Mouse (Mus musculus) limb, embryonic 10.5 days (tissue): ENCODE data around the gene Bri3bp. TPM values are rescaled to one million over a fixed set of nuclear protein-coding genes. Genes with fewer than 3 reads are reported as not detected.
"Not testable (repeated sequence)": the region's sequence is repeated elsewhere in the genome, so short reads cannot be mapped to it uniquely, and the experiment has no call there.

Experiments used
- DNase-seq: peaks from one replicate; pipeline ENCODE4 v3.0.0-alpha.2; 2017; ENCODE audit warnings: low spot score
- H3K27ac ChIP-seq: fragments of 300-500 bp; sonication (generic); 2 replicates; pipeline ENCODE4 v1.5.1; 2016; ENCODE audit warnings: mild to moderate bottlenecking
- H3K27me3 ChIP-seq: fragments of 300-500 bp; sonication (generic); 2 replicates; pipeline ENCODE4 v1.6.1; 2016; ENCODE audit warnings: low read depth, mild to moderate bottlenecking; ENCODE audit not compliant: poor library complexity, severe bottlenecking
- H3K36me3 ChIP-seq: fragments of 300-500 bp; sonication (generic); 2 replicates; pipeline ENCODE4 v1.6.1; 2016; ENCODE audit warnings: mild to moderate bottlenecking, moderate library complexity
- H3K4me1 ChIP-seq: fragments of 300-500 bp; sonication (generic); 2 replicates; pipeline ENCODE4 v1.6.1; 2016
- H3K4me3 ChIP-seq: fragments of 300-500 bp; sonication (generic); 2 replicates; pipeline ENCODE4 v1.5.1; 2016; ENCODE audit warnings: mild to moderate bottlenecking, moderate library complexity
- H3K9me3 ChIP-seq: fragments of 300-500 bp; sonication (generic); replicated peaks from 2 replicates; pipeline ENCODE4 v1.6.1; 2016; ENCODE audit warnings: mild to moderate bottlenecking
- WGBS: fragments of 180-500 bp; shearing (Covaris S2); methylation state at CpG from one replicate; pipeline ENCODE4 v1.1.7; 2016; 5-methylcytosine and 5-hydroxymethylcytosine counted together
- polyA plus RNA-seq: library from polyadenylated mRNA; unstranded; fragments of >200 nt; fragmentation: Nextera tagmentation; extraction: Ambion mirVana; gene quantifications from 2 replicates; pipeline ENCODE4 v1.2.1, GENCODE M21; 2016

The Bri3bp gene
- polyA plus RNA-seq, 1 experiment from 2014 or later, result 52.1 TPM

DNA sequence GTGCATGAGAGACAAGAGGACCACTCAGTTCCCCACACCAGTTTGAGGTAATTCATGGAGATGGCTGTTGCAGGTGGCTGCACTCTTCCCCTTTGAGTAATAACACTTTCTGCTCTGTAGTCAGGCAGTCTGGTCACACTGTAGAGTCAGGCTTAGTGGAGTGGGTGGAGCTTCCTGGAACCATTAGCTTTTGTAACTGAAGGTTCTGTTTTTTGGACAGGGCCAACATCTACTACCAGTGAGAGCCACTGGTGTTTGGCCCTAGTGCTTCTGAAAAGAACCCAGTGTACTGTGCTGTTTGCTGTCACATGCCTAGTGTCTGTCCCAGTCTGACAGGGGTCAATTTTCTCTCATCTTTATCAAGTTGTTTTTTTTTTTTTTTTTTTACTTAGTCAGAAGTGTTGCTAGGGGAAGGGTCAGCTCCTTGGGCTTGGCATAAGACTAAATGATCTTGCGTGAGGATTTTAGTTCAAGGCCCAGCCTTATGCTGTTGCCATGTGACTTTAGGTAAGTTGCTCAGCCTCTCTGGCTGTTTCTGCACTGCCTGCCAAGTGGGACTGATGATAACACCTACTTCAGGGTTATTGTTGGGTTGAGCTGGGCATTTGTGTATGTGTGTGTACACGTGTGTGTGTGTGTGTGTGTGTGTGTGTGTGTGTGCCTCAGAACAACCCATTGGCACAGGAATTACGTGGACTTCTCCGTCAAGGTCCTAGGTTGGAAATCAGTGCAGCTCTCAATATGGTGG, 43.8 kb downstream of the Bri3bp start:
- no peak for DNase-seq
- H3K36me3 ChIP-seq, result peaks cover 83% of the 10 kb centered on the region
- peaks cover 2% of the 10 kb centered on the region; the same call in 1 of the 2 replicates for H3K4me1 ChIP-seq
- no peak overlapping the region for H3K27ac ChIP-seq
- no peak overlapping the region for H3K4me3 ChIP-seq
- 90% methylated on average over 4 of the region's 4 CpGs for WGBS
- H3K27me3 ChIP-seq, result no peaks in the 10 kb centered on the region
- H3K9me3 ChIP-seq, result no peaks in the 10 kb centered on the region

GRCm38 (mm10) chr5:125486088-125486487, 44.7 kb downstream of the Bri3bp start:
- H3K27ac ChIP-seq, result no peak overlapping the region
- WGBS, result 100% methylated on average over 1 of the region's 1 CpGs
- H3K9me3 ChIP-seq, result no peaks in the 10 kb centered on the region
- H3K4me3 ChIP-seq, result no peak overlapping the region
- DNase-seq, result no peak
- H3K27me3 ChIP-seq, result no peaks in the 10 kb centered on the region
- H3K4me1 ChIP-seq, result no peaks in the 10 kb centered on the region
- H3K36me3 ChIP-seq, result peaks cover 84% of the 10 kb centered on the region

GRCm38 (mm10) chr5:125487375-125488115, 46.2 kb downstream of the Bri3bp start:
- H3K9me3 ChIP-seq, result no peaks in the 10 kb centered on the region
- H3K27me3 ChIP-seq, result no peaks in the 10 kb centered on the region
- DNase-seq, result no peak
- H3K27ac ChIP-seq, result no peak overlapping the region
- H3K36me3 ChIP-seq, result peaks cover 82% of the 10 kb centered on the region
- no peak overlapping the region for H3K4me3 ChIP-seq
- 84% methylated on average over 11 of the region's 11 CpGs for WGBS
- no peaks in the 10 kb centered on the region for H3K4me1 ChIP-seq

DNA sequence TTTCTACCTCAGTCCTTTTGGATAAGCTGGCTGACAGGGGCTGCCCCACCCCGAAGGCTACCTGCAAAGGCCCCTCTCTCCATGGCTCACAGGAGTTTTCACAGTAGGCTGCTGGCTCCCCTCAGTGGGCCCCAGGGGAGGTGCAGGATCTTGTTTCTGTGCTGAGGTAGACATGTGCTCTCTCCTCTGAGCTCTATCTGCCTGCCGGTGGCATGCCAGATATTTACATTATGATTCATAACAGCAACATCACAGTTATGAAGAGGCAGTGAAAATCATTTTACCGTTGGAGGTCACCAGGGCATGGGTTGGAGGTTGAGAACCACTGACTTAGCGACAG, 46.7 kb downstream of the Bri3bp start:
- no peak overlapping the region for H3K27ac ChIP-seq
- DNase-seq, result no peak
- H3K36me3 ChIP-seq, result peaks cover 82% of the 10 kb centered on the region

DNA sequence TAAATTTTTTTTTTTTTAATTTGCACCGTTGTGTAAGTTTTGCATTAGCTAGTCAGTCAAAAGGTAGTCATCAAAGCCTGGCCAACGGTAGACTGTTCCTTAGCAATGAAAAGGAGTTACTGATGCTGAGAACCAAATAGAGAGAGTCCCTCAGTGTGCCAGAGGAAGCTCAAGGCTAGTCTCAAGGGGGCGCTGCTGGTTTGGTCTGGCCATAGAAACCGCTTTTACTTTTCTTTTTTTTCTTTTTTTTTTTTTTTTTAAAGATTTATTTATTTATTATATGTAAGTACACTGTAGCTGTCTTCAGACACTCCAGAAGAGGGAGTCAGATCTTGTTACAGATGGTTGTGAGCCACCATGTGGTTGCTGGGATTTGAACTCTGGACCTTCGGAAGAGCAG, 47.6 kb downstream of the Bri3bp start:
- DNase-seq, H3K9me3 ChIP-seq, H3K27ac ChIP-seq, H3K27me3 ChIP-seq, H3K4me3 ChIP-seq, H3K4me1 ChIP-seq: not testable (repeated sequence)
- H3K36me3 ChIP-seq, result peaks cover 77% of the 10 kb centered on the region
- 92% methylated on average over 5 of the region's 5 CpGs for WGBS

More for the DNA sequence above, 46.7 kb downstream of the Bri3bp start:
- H3K4me1 ChIP-seq, result no peaks in the 10 kb centered on the region
- no peak overlapping the region for H3K4me3 ChIP-seq
- WGBS, result 80% methylated on average over 4 of the region's 4 CpGs
- H3K9me3 ChIP-seq, result no peaks in the 10 kb centered on the region
- no peaks in the 10 kb centered on the region for H3K27me3 ChIP-seq

DNA sequence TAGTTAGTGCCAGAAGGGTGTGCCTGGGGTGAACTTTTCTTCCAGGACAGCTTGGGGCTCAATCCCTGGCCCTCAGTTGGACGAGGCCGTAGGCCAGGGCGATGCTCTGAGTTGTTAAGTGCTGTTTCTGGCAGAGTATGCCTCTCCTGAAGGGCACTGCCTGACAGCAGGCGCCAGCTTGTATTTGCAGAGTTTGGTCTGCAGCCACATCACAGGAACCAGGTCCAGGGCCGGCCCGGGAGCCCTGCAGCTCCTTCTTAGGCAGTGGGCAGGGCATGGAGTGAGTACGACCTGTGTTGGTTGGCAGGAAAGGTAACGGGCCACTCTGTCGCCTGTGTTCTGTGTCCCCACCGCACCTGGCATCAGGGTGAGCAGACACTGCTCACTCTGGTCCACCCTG, 49.7 kb downstream of the Bri3bp start:
- no peak overlapping the region for H3K27ac ChIP-seq
- 90% methylated on average over 10 of the region's 10 CpGs for WGBS
- H3K27me3 ChIP-seq, result no peaks in the 10 kb centered on the region
- H3K4me1 ChIP-seq, result no peaks in the 10 kb centered on the region
- no peak for DNase-seq
- H3K9me3 ChIP-seq, result no peaks in the 10 kb centered on the region
- H3K36me3 ChIP-seq, result peaks cover 78% of the 10 kb centered on the region
- H3K4me3 ChIP-seq, result no peak overlapping the region

DNA sequence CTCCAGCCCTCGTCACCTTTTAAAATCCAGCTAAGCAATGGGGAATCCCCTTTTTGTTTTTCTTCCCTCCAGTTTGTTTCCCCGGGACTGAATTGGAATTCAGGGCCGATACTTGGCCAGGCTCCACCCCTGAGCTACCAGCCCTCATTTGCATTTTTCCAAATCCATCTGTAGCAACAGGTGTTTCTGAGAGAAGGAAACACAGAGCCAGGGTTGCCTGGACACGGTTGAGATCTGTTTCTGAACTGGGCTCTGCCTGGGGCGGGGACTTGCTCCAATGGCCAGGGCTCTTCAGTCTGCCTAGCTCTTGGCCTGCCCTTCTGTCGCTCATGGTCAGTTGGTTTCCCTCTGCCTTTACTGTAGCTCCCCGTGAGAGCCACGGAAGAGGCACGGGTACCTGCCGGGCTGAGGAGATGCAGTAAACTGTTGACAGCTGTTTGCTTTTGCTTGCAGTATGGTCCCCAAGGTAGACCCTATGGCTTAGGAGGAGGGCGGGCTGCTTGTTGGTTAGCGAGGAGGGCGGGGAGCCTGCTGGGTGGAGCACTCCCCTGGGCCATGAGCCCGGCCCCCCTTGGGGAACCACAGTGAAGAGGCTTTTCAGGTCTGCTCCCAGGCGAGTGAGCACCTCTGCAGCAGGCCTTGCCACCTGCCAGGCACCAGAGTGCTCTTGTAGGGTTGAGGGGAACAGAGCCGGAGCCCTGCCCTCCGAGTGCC, 51.2 kb downstream of the Bri3bp start:
- no peak for DNase-seq
- no peaks in the 10 kb centered on the region for H3K27me3 ChIP-seq
- H3K27ac ChIP-seq, result no peak overlapping the region
- H3K4me3 ChIP-seq, result no peak overlapping the region
- no peaks in the 10 kb centered on the region for H3K4me1 ChIP-seq
- 68% methylated on average over 17 of the region's 17 CpGs for WGBS
- H3K9me3 ChIP-seq, result no peaks in the 10 kb centered on the region
- H3K36me3 ChIP-seq, result peaks cover 70% of the 10 kb centered on the region

- Histone ChIP-seq H3K36me3 (peaks cover 64% of the 10 kb centered on the region), H3K4me1 (no peaks in the 10 kb centered on the region), H3K27ac (no peak overlapping the region), H3K9me3 (no peaks in the 10 kb centered on the region), H3K27me3 (no peaks in the 10 kb centered on the region), H3K4me3 (no peak overlapping the region)
- DNase-seq, result no peak
- WGBS, result 64% methylated on average over 5 of the region's 5 CpGs
These were observed 51.7 kb downstream of the Bri3bp start for GRCm38 (mm10) chr5:125493093-125493423.

DNA sequence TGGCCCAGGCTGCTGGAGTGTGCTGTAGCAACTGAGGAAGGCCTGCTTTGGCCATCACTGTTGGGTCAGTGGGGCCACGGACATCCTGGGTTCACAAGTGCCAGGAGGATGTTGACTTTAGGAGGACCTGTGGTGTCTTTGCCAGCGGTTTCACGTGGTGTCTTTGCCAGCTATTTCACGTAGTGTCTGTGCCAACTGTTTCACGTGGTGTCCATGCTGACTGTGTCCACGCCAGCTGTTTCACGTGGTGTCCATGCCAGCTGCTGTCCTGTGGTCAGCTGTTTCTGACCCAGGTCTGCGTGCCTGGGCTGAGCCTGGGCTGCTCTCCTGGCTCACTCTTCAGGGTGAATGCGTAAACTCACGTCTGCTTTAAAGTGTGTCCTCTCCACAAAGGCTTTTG, 54.3 kb downstream of the Bri3bp start:
- 93% methylated on average over 10 of the region's 10 CpGs for WGBS
- Histone ChIP-seq H3K4me1 (no peaks in the 10 kb centered on the region), H3K9me3 (no peaks in the 10 kb centered on the region), H3K36me3 (peaks cover 62% of the 10 kb centered on the region), H3K27ac (no peak overlapping the region), H3K4me3 (no peak overlapping the region), H3K27me3 (no peaks in the 10 kb centered on the region)
- DNase-seq, result no peak

GRCm38 (mm10) chr5:125497821-125498600, 56.6 kb downstream of the Bri3bp start:
- H3K27ac ChIP-seq, result 0 out of 2 replicates have a peak overlapping the region, but pooled peaks have one; percentile 30
- H3K4me3 ChIP-seq, result no peak overlapping the region
- peaks cover 59% of the 10 kb centered on the region for H3K36me3 ChIP-seq
- no peaks in the 10 kb centered on the region for H3K9me3 ChIP-seq
- peak; percentile 64 for DNase-seq
- H3K4me1 ChIP-seq, result no peaks in the 10 kb centered on the region
- WGBS, result 69% methylated on average over 12 of the region's 12 CpGs
- no peaks in the 10 kb centered on the region for H3K27me3 ChIP-seq

DNA sequence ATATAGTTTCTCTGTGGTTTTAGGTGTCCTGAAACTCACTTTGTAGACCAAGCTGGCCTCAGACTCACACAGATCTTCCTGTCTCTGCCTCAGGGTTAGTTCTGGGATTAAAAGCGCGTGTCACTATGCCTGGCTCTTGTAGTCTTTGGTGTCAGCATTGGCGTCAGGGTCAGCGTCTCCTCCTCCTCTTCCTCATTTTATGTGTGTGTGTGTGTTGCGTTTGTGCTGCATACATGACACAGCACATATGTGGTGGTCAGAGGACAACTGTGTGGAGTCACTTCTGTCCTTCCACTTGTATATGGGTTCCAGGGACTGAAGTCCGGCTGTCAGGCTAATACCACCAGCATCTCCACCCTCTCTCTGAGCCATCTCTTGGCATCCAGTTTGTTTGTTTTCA, 60.1 kb downstream of the Bri3bp start:
- no peak overlapping the region for H3K4me3 ChIP-seq
- H3K36me3 ChIP-seq, result peaks cover 64% of the 10 kb centered on the region
- H3K4me1 ChIP-seq, result no peaks in the 10 kb centered on the region
- H3K9me3 ChIP-seq, result no peaks in the 10 kb centered on the region
- WGBS, result 98% methylated on average over 6 of the region's 6 CpGs
- H3K27me3 ChIP-seq, result no peaks in the 10 kb centered on the region
- H3K27ac ChIP-seq, result no peak overlapping the region
- no peak for DNase-seq

GRCm38 (mm10) chr5:125502186-125502585, 60.8 kb downstream of the Bri3bp start:
- Histone ChIP-seq H3K4me3 (no peak overlapping the region), H3K9me3 (no peaks in the 10 kb centered on the region), H3K27me3 (no peaks in the 10 kb centered on the region), H3K36me3 (peaks cover 68% of the 10 kb centered on the region), H3K27ac (no peak overlapping the region), H3K4me1 (no peaks in the 10 kb centered on the region)
- no peak for DNase-seq
- whole genome bisulfite sequencing, result 40% methylated on average over 3 of the region's 3 CpGs
